Mouse (Mus musculus) brown adipose tissue, adult 24 weeks (tissue): Measurements from ENCODE around the gene Prkce. TPM values are rescaled to one million over a fixed set of nuclear protein-coding genes. Genes with fewer than 3 reads are reported as not detected.

ENCODE experiments used
- H3K27ac ChIP-seq: fragments of 200-500 bp; replicated peaks from 2 replicates; pipeline ENCODE4 v1.5.1; 2012; ENCODE audit warnings: low read depth, mild to moderate bottlenecking, low read length
- H3K4me1 ChIP-seq: fragments of 200-500 bp; 2 replicates; pipeline ENCODE4 v1.6.1; 2012; ENCODE audit warnings: low read length, mixed read lengths; ENCODE audit not compliant: control insufficient read depth, insufficient read depth, insufficient read length
- H3K4me3 ChIP-seq: fragments of 200-500 bp; 2 replicates; pipeline ENCODE4 v1.5.1; 2012; ENCODE audit warnings: low read depth, mild to moderate bottlenecking, low read length, moderate library complexity; ENCODE audit not compliant: insufficient read depth
- polyA plus RNA-seq: library from polyadenylated mRNA; stranded (reverse); fragments of >200 nt; gene quantifications from 2 replicates; pipeline ENCODE4 v1.2.4, GENCODE M21; 2012; ENCODE audit not compliant: missing spikeins, insufficient read depth, insufficient read length

Gene Prkce
- polyA plus RNA-seq, 1 experiment = 18.0 TPM

GRCm38 (mm10) chr17:86330076-86330955 is 162.7 kb downstream of the Prkce start:
- H3K4me1 ChIP-seq = peaks cover 13% of the 10 kb centered on the region
- no peak overlapping the region for H3K27ac ChIP-seq

DNA sequence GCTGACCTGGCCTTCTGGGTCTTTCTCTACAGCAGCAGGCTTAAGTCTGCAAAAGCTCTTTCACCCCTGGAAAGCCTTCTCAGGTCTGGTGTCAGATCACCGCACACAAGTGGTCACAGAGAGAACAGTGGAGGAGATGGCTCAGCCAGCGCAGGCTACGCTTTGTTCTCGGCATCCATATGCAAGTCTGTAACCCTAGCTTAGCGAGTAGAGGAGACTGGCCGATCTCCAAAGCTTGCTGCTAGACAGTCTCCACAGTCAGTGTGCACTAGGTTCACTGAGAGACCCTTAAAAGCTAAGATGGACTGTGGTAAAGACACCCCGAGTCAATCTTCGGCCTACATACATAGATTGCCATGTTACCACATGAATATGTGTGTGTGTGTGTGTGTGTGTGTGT is 164.2 kb downstream of the Prkce start:
- peaks cover 18% of the 10 kb centered on the region for H3K4me1 ChIP-seq
- H3K27ac ChIP-seq = no peak overlapping the region
- H3K4me3 ChIP-seq = no peak overlapping the region

More at GRCm38 (mm10) chr17:86330076-86330955, 162.7 kb downstream of the Prkce start:
- no peak overlapping the region for H3K4me3 ChIP-seq

GRCm38 (mm10) chr17:86334990-86335389 is 167.4 kb downstream of the Prkce start:
- Histone ChIP-seq H3K4me3 (no peak overlapping the region), H3K4me1 (peaks cover 14% of the 10 kb centered on the region), H3K27ac (no peak overlapping the region)

DNA sequence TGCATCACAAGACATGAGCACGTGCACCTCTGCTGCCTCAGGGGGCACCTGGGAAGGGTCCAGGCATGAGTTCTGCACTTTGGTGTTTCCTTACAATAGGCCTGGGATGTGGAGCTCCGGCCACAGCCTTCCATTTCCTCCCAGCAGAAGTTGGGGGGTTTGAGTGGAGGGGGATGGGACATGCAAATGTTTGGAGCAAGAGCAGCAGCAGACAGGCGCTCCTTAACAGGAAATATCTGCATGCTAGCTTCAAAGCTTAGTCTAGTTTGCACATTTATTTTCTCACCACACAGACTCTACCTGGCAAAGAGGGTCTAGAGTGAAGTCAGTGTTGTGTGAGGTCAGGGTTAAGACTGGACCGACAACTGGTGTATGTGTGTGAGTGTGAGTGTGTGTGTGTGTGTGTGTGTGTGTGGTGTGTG is 169.1 kb downstream of the Prkce start:
- Histone ChIP-seq H3K27ac (peak overlapping the region; percentile 29; the same call in 1 of the 2 replicates), H3K4me1 (peaks cover 14% of the 10 kb centered on the region), H3K4me3 (no peak overlapping the region)

- H3K4me1 ChIP-seq = peaks cover 14% of the 10 kb centered on the region
- H3K27ac ChIP-seq = peak overlapping the region; percentile 29; the same call in 1 of the 2 replicates
- no peak overlapping the region for H3K4me3 ChIP-seq
Observed at GRCm38 (mm10) chr17:86337076-86337475, 169.5 kb downstream of the Prkce start.

DNA sequence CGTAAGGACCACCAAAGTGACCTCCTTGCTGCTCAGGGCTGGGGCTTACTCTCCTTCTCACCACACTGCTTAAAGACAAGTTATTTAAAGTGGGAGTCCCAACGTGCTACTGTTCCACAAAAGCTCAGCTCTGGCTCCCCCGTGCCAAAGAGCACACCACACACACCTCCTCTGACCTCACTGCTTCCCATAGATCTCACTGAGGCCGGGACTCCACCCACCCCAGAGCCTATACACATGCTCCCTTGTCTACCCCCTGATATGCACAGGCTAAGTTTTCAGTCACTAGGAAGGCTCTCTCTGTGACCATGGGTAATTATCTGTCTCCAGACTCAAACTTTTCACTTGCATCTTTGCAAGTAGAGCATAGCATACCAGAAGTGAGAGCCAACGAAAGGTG is 170.7 kb downstream of the Prkce start:
- Histone ChIP-seq H3K27ac (no peak overlapping the region), H3K4me1 (peaks cover 14% of the 10 kb centered on the region), H3K4me3 (no peak overlapping the region)

GRCm38 (mm10) chr17:86344032-86344431 is 176.4 kb downstream of the Prkce start:
- H3K27ac ChIP-seq = no peak overlapping the region
- peaks cover 5% of the 10 kb centered on the region; the same call in 1 of the 2 replicates for H3K4me1 ChIP-seq
- H3K4me3 ChIP-seq = no peak overlapping the region

DNA sequence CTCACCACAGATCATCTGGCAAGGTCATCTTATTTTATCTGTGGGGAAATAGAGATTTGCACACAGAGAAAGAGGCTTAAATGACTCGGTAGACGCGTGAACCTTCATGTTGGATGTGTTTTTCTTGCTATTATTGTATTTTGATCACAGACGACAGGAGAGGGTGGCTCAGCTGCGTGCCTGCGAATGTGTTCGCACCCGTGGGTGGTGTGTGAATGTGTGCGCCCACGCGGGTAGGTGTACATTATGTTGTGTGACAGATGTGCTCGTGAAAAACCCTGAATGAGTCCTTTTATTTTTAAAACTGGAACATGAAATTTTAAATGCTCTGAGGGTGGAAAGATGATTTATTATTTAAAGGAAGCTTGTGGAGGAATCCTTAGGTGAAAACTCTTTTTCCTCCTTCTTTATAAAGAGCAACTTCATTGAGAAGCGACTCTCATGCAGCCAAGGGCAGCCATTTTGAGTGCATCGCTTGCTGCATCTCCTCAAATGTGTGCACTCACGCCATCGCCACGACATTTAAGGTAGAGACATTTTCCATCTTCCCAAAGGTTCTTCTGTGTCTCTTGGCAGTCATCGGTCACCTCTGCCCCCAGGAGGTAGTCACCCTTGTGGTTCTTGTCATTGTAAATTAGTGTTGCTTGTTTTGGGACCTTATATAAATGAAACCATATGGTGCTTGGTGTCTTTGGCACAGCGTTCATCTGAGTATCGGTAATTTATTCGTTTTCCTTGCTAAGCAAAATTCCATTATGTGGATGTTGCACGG is 177.8 kb downstream of the Prkce start:
- Histone ChIP-seq H3K4me1 (peaks cover 7% of the 10 kb centered on the region), H3K27ac (no peak overlapping the region), H3K4me3 (no peak overlapping the region)

DNA sequence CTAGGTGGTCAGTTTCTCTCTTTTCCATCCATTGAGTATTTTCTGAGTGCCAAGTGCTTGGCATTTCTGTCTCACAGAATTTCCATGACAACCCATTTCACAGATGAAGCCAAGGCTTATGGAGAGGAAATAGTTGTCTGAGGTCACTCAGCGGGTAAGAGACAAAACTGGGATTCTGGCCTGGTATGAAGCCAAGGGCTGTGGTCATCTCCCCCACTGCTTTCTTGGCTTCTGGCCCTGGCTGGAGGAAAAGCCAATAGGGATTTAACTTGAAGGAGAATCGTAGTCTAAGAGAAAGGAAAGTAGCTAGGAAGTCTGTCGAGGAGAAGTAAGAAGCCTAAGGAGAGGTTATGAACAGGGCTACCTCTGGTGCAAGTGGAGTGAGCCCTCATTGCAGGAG is 182.7 kb downstream of the Prkce start:
- no peak overlapping the region for H3K4me3 ChIP-seq
- H3K4me1 ChIP-seq = peaks cover 9% of the 10 kb centered on the region
- 0 out of 2 replicates have a peak overlapping the region, but pooled peaks have one; percentile 21 for H3K27ac ChIP-seq

DNA sequence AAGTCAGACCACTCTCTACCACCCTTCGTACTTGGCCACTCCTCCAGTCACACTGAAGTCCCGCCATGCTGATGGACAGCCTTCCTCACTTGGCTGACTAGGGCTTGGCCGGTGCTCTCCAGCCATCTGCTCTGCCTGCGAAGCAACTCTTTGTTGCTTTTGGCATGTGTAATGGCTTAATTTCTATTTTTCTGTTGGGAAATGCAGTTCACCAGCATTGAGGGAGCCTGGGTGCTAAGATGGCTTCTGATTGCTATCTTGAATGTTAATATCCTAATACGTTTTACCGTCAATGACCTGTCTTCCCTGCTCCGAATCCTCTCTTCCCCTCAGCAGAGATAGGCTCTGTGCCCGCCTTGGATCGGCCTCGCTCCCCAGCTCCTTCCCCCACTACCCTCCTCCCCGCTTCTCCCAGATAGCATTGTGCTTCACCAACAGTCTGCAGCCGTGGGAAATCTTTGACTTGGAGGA is 183.2 kb downstream of the Prkce start:
- Histone ChIP-seq H3K4me3 (no peak overlapping the region), H3K4me1 (peaks cover 10% of the 10 kb centered on the region)

DNA sequence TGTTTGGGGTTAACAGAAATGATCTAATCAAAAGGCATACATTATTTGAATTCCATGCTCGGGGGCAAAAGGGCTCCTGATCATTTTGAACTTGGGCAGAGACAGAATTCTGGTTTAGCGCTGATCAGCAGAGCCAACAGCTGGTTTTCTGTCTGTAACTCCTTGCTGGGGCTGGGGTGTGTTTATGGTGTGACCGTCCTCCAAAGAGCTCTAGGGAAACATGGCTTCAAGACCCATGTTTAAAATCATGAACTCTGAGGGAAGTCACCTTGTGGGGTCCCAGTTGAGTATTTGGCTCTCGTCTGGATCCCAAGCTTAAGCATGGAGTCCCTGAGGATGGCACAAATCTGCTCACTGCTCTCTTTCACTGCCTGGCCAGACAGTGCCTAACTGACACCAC is 183.7 kb downstream of the Prkce start:
- Histone ChIP-seq H3K4me3 (no peak overlapping the region), H3K4me1 (peaks cover 10% of the 10 kb centered on the region), H3K27ac (no peak overlapping the region)

More for the DNA sequence above, 183.2 kb downstream of the Prkce start:
- 0 out of 2 replicates have a peak overlapping the region, but pooled peaks have one; percentile 21 for H3K27ac ChIP-seq

DNA sequence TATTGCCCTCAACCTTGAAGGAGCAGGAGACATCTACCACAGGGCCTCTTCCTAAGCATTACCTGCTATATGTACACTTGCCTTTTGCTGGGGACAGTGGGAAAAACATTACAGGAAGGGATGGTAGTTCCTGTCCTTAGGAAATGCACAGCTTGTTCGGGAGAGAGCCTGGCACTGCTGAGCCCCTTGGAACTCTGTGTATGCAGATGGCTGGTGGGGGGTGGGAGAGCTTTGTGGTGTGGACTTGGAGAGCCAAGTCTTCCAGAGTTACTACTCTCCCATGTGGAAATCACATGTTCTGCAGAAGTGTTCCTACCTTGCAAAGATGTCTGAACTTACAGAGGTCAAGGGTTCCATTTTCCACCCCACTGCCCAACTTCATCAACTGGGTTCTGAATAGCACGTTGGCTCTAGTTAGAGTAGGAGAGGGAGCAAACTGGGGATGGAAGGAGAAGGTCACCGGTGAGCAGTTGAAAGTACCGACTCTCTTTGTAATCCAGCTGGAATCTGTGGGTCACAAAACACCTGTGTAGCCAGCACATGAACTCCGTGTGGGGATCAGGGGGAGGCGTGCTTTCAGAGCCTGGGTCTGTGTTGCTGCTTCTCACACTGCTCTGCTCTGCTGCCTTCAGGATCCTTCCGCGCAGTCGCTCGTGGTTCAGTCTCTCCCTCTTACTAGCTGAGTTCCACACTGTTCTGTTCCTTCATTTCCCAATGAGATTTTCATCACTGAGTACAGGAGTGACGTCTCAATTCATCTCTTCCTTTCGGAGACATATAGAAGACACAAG is 184.9 kb downstream of the Prkce start:
- H3K4me3 ChIP-seq = no peak overlapping the region
- no peak overlapping the region for H3K27ac ChIP-seq
- peaks cover 14% of the 10 kb centered on the region for H3K4me1 ChIP-seq

DNA sequence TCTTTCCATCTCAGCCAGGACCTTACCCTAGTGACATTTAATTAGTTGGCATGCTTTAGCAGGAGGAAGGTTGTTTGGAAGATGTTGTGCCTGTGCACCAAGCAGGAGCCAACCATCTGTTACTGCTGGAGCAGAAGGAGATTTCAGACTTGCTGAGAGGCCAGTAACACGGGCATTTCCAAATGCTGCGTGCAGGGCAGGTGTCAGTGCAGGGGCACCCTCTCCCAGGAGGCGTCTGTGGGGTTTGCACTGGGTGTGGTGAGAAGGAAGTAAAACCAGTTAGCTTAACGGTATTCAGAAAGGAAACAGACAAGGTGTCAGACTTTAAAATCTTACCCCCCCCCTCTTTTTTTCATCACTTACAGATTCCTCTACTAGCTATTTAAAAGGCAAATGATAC is 186.1 kb downstream of the Prkce start:
- peaks cover 14% of the 10 kb centered on the region for H3K4me1 ChIP-seq

DNA sequence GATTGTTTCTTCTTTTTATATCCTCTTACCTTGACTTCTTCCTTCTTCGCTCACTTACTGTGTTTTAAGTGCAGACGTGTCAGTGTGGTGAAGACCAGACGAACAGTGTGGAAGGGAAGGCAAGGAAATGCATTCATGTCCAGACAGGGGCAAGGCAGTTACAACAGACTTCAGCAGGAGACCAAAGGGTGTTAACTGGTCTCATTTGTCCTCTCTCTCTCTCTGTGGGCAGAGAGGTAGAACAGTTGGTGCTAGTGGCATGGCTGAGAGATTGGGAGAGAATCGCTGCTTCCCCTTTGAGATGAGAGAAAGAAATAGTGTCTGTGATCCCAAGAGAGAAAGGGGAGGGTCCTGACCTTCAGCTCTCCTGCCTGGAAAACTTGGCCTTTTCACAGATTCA is 186.5 kb downstream of the Prkce start:
- Histone ChIP-seq H3K4me3 (no peak overlapping the region), H3K4me1 (peaks cover 14% of the 10 kb centered on the region), H3K27ac (no peak overlapping the region)

More for the DNA sequence above, 186.1 kb downstream of the Prkce start:
- Histone ChIP-seq H3K27ac (no peak overlapping the region), H3K4me3 (no peak overlapping the region)
